Mouse (Mus musculus) brain, embryonic 14.5 days (tissue): Measurements from ENCODE around the gene Uncx.

ENCODE experiments used
- CTCF ChIP-seq: fragments of 200-500 bp; IDR thresholded peaks from 2 replicates; pipeline ENCODE4 v1.5.1; 2012; ENCODE audit warnings: inconsistent platforms, mild to moderate bottlenecking, moderate library complexity, borderline replicate concordance; ENCODE audit not compliant: insufficient read depth, insufficient read length; ENCODE audit errors: extremely low read depth
- POLR2A ChIP-seq: fragments of 200-500 bp; IDR thresholded peaks from 2 replicates; pipeline ENCODE4 v1.6.1; 2012; ENCODE audit warnings: mild to moderate bottlenecking, inconsistent platforms, borderline replicate concordance; ENCODE audit not compliant: poor library complexity, insufficient read depth, insufficient read length, severe bottlenecking; ENCODE audit errors: extremely low read depth

GRCm38 (mm10) chr5:139544271-139545135 lies 1.2 kb downstream of the Uncx start:
- no peak for TF ChIP-seq POLR2A
- no peak for TF ChIP-seq CTCF
